Mouse (Mus musculus) liver (tissue): ENCODE results near the gene Tecta.

ENCODE experiments used
- DNase-seq: peaks from one replicate; pipeline ENCODE4 v3.0.0-alpha.2; 2020; ENCODE audit warnings: mixed read lengths

The Tecta gene

DNA sequence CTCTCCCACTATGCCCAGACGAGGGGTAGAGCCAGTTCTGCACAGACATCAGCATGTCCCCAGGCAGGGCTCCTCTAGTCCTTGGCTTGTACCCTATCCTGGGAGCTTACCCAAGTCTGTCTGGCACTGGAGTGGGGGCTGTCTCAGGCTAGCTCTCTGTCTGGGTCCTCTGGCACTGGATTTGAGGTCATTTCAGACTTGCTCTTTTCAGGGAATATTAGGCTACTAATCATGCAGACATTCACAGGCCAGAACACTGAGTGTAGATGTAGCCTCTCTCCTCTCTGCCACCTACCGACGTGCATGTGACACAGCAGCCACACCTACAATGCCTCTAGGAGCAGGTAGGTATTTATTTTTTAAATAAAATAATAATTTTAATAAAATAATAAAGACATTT lies 82.4 kb downstream of the Tecta start:
- DNase-seq: no peak

DNA sequence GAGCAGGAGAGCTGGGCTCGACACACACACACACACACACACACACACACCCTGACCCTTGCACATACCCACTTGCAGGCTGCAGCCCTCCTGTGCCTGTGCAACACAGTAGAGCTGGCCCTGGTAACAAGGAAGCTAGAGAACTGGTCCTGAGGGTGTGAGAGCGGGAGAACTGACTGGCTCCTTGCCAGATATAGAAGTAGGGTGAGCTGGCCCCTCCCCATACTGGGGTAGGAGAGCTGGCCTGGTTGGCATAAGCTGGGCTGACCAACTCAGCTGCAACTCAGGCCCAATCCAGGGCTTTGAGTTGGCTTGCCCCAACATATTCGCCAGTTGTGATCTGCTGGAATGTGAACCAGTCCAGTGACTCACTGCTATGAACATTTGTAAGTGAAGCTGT lies 83.9 kb downstream of the Tecta start:
- DNase-seq: no peak

DNA sequence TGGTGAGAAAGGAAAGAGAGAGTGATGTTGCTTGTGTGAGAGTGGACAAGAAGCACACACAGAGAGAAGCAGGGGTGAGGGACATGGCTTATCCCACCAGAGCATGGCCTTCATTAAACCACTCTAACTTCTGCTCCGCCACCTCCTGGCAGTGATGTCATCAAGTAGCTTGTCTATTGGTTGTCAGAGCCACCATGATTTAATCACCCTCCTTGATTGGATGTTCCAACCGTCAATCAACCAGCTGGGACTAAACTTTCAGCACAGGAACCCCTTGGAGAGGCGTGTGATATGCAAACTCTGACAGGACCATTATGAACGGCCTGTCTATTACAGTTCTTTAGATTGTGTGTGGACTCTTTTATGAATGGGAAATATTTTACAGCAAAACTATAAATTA lies 84.8 kb downstream of the Tecta start:
- DNase-seq: no peak

DNA sequence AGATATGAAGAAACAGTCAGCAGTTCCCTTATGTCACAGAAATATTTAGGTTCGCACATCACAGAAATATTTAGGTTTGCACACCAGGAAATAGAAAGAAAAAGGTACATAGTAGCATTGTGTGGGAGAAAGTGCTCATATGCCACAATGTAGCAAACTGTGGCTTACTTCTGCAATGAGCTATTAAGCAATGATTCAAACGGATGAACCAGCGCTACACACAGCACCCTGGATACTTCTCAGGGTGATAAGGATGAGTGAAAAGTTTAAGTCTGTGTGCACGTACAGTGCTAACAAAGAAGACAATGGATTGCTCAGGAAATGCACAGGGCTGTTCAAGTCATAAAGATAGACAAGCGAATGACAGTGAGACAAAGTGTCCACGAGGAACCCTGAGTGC lies 85.3 kb downstream of the Tecta start:
- no peak for DNase-seq

DNA sequence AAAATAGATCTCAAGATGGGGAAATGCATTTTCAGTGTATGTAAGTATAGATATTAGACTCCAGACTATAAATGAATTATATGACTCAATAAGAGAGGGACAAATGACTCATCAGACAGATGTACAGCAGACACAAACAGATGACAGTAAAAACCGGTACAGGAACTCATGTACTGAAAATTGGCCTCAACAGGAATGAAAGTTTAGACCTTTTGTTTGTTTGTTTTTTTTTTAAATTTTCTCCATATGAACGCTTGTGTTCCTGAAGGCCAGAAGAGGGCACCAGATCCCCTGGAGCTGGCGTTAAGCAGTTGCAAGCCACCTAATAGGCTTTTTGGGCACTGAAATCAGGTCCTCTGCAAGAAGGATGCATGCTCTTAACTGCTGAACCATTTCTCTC lies 85.9 kb downstream of the Tecta start:
- DNase-seq: no peak

DNA sequence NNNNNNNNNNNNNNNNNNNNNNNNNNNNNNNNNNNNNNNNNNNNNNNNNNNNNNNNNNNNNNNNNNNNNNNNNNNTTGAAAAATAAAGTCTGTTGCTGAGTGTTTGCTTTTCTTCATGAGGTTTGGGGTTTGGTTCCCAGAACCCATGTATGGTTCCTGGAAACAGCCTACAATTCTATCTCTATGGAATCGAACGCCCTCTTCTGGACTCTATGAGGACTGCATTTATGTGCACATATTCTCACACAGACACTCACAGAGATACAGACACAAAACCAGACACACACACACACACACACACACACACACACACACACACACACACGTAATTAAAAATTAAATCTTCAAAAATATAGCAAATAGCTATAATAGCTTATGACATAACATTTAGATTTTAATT lies 88.4 kb downstream of the Tecta start:
- DNase-seq: no peak

DNA sequence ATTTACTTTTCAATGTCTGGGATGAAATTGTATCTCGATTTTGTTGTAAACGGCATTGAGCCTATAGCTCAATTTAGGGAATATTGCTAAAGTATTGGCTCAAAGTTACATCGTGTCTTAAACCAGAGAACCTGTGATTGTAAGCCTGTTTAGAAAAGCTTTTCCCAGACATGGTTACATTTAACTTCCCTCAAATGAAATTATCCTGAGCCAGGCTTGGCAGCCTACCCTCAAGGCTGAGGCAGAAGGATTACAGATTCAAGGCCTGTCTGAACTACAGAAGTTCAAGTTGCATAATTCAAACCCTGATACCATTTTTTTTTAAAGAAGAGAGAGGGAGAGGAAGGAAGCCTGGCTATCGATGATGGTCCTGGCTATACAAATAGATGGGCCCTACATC lies 95.8 kb downstream of the Tecta start:
- DNase-seq: no peak

DNA sequence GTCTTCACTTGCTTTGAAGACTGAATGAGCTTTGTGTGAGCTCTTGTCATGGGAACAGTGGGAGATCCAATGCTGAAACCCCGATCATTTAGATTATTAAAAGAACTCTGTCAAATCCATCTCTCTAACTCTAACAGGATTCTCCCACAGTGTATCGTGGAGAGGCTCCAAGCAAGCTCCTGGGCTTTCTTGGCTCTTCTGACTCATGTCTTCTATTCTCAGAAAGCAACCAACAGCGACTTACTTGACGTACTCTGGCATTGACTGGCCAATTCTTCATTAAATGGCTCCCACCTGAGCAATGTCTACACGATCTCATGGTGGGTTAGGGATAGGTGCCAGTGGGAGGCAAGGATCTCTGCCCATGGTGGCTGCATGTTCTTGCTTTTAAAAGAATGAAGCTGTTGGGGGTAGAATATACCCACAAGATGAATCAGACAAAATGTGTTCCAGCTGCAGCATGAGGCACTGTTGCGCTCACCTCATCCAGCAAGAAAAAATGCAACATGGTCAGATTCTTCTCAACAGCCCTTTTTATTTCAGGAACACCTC lies 98.6 kb downstream of the Tecta start:
- DNase-seq: no peak

DNA sequence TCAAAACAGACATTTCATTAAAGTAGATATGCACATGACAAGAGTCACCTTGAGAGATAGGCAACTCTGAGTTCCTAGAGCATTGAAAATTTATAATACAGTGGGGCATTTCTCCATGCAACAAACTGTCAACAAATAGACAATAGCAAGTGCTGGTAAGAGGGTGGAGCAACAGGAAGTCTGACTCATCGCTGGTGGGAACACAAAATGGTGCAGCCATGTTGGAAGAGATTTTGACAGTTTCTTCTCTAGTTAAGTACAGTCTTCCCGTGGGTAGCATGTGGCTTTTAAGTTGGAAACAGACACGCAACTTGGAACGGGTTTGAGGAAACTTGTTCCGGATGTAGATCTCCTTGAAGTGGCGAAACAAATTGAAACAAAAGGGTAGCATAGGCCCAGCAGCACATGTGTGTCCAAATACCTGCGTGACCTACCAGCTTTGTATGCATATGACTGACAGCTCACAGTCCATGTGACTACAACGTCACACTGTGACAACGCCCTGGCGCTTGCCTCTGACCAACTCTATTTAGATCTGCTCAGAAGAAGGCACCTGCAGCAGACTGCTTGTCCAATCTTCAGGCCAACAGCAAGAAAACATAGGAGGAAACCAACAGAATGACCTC lies 103.3 kb downstream of the Tecta start:
- DNase-seq: no peak

DNA sequence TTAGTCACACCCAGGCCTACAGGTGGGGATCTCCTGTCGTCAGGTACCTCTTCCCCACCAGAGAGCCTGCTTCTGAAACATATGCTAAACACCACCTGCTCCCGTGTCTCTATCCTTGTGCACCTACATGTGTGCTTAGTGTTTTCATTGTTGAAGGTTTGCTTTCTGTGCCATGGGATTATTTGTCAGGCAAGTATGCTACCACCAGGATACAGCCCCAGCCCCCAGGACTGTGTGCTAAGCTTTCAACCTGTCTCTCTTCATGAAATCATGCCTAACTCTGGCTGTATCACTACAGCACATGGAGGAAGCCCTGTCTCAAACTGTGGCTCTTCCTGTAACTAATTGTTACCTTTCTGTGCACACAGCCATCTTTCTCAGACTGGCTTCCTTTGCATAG lies 105.6 kb downstream of the Tecta start:
- no peak for DNase-seq

DNA sequence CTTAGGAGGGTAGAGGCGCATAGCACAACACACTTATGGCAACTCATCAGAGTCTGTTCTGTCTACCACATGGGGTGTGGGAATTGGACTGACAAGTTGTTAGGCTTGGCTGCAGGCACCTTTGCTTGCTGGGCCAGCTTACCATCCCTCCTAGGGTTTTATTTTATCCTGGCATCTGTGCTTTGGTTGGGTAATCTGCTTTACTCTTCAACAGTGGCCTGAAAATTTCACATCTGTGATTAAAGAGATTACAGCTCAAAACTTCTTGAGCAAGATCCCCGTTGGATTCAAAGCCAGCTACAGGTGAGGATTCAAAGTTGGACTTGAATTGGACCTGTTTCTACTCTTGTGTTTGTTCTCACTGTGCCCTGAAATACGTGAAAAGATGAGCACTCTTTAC lies 106.1 kb downstream of the Tecta start:
- no peak for DNase-seq

DNA sequence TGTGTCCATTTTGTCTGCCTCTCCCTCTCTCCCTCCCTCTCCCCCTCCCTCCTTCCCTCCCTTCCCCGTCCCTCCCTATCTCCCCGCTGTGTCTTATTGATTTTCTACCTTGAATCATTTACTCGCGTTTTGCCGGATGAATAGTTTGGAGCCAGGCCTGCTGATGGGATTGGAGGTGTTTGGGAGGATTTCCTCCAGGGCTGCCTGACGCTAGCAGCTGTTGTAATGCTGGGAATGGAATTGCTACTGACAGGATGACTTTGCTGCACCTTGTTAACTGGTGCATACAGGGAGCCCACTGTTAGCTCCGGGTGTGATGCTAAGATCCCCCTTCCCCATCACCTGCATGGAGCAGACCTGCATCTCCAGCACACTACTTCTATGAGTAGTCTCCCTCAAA lies 106.7 kb downstream of the Tecta start:
- DNase-seq: no peak

DNA sequence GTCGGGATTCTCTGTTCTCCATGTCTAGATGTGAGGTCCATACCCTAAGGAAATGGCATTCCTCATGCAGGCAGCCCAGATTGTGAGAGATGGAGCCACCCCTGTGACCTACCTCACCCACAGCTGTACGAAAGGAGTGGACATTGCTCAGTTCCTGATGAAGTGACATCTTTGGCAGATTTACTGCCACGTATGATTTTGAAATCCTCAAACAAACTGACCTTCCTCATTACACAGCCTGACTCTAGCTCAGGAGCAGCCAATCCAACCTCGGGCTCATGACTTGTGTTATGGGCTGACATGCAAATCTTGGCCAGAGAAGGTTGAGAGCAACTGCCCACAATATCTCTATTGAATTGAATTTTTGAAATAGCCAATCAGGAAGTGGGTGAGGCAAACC lies 120.1 kb downstream of the Tecta start:
- no peak for DNase-seq
